Mouse (Mus musculus): Measurements from ENCODE around the gene Scmh1.

Gene Scmh1

DNA sequence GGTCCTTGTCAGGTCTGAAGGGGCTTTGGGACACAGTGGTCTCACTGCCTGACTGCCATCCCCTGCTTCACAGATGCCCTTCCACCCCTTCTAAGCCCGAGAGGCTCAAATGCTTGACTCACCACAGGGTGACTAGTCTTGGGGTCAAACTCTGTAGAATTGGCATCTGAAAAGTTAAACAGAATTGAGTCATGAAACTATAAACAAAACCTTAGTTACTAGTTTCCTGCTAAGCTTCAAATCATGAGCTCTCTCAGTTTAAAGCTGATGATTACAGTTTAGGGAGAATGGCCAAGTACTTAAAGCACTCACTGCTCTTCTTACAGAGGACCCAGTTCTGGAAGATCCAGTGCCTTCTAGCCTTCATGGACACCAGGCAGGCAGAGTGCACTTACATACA, 139.8 kb downstream of the Scmh1 start:
- CTCF ChIA-PET, result no interaction called here

DNA sequence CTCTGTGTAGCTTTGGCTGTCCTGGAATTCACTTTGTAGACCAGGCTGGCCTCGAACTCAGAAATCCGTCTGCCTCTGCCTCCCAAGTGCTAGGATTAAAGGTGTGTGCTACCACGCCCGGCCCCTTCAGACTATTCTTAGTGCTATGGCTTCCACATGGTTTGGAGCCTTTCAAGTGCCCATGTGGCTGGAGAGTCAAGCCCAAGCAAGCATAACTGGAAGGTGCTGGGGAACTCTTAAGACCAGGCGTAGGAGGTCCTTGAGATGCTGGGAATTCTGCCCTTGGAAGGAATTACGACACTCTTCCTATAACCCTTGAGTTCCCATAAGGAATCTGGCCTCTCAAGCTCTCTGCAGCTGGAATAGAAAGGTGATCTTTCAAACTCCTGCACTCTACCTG, 151.5 kb downstream of the Scmh1 start:
- CTCF ChIA-PET, result interaction anchor here (0.7 kb wide), 1 partner anchor 13 kb away, joined by 7 read pairs; no protein-coding TSS in a partner anchor

DNA sequence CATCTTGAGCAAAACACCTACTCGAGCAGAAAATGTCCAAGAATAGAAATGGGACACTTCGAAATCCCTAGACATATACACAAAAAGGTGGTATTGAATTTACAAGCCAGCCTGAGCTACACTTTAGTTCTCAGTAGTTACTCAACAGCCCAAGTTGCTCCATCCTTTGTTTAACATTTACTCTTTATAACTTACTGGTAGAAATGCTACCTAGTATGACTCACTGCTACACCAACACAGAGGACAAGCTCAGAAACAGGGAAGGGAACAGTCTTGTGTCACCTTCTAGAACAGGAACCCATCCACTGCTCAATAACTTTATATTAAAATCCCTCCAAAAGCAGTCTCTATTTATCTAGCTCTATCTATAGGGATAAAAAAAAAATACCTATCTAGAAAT, 160.6 kb downstream of the Scmh1 start:
- CTCF ChIA-PET, result no interaction called here

- CTCF ChIA-PET, result no interaction called here
These were observed 162.9 kb downstream of the Scmh1 start for GRCm38 (mm10) chr4:120568005-120568404.

DNA sequence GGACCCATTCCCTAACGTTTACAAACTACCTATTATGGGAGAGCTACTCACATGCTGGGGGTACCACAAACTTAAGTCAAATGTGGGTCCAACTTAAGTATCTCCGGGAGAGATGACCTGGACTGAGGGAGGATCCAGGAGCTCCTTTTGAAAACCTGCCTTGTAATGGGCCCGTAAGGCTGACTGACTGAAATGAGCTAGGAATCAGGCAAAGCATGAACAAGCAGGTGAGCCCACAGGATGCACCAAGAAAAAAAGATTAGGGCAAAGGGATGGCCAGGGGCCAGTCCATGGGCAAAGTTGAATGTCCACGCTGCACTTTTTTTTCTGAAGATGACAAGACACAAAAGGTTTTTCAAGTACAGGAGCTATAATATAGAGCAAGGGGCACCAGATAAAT, 163.9 kb downstream of the Scmh1 start:
- CTCF ChIA-PET, result interaction anchor here (0.5 kb wide), 1 partner anchor 12 kb away, joined by 7 read pairs; no protein-coding TSS in a partner anchor

DNA sequence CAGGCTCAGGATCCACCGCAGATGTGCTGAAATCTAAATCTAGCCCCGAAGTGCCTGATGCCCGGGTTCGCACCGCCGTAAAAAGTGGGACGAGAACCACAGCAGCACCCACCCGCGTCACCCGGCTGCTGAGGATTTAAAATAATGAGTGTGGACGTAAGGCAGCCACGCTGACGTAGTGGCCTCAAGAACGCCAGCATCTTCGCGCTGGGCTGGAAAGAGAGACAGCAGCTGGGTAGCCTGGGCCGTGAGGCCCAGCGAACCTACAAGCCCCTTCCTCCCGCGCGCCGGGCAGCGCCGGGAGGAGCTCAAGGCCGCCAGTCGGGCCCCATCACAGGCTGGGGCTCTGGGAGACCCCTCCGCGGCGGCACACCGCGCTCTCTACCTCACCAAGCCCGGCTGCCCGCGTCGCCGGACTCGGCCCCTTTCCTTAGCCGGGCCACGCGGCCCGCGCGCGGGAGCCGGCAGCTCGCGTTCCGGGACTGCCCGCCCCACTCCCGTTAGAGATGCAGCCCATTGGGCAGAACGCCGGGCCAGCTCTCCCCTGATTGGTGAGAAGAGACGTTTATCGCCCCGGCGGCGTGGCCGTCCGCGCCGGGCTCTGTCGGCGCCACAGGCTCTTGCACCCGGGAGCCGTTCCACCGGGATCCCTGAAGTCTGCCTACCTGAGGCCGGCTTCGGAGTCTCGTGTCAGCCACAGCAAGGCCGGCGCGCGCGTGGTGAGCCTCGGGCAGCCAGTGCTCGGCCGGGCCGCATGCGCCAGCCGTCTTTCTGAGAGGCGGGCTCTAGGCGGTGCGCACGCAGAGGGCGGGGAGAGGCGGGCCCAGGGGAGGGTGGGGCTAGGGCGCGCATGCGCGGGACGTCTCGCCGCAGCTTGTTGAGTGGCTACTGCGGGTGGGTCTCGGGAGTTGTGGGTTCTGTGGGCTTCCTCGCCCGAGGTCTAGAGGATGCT, 164.7 kb downstream of the Scmh1 start, which contains the start of gene Ctps:
Ctps (minus strand) TSS at position 791 of the 952 bp plus-strand sequence.
- CTCF ChIA-PET, result interaction anchor here (0.5 kb wide), 1 partner anchor 13 kb away, joined by 7 read pairs; no protein-coding TSS in a partner anchor

GRCm38 (mm10) chr4:120570438-120571069, 165.5 kb downstream of the Scmh1 start:
- CTCF ChIA-PET, result interaction anchor here (0.7 kb wide), 1 partner anchor 627 kb away, joined by 3 read pairs; no protein-coding TSS in a partner anchor

- CTCF ChIA-PET, result interaction anchor here (0.7 kb wide), 1 partner anchor 626 kb away, joined by 3 read pairs; no protein-coding TSS in a partner anchor
These were observed 166.0 kb downstream of the Scmh1 start for GRCm38 (mm10) chr4:120571070-120571464.

DNA sequence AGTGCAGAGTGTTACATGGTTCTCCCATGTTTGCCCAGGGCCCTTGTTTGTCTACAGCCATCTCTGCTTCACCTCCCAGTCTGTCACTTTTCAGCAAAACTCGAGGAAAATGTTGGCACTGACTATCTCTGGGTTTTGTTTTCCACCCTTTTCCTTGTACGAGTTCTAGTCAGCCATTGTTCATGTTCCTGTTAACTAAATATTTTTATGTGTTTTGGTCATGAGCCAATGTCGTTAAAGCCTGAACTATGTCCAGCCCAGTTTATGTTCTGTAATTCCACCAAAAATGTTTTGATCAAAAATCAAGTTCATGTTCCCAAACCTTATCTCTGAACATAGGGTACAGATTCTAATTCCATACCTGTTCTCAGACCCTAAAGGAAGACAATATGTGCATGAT, 166.6 kb downstream of the Scmh1 start:
- CTCF ChIA-PET, result no interaction called here
